Mouse (Mus musculus): ENCODE measurements at regions not wholly inside any gene's neighbourhood (a gene's known extent, or its start where the extent isn't known, plus 50 kb on each side); places are given as distances from the start of the nearest gene placed in this dataset.

DNA sequence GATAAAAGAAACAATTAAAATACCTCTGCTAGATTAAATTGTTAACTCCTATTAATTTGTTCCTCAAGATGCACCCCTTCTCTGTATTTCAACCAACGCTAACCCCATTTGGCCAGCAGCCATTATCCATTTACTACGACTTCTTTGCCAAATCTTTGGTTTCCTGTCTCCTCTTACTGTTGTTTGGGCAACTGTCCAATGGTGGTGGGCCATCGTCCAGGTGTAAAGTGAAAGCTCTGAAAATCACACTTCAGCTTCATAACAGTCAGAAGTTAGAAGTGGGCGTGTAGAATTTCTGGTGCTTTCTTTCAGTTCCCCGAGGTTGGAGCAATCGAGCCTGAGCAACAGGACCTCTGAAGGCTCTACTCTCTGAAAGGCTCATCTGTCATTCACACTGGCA, 66.8 kb upstream of the Zbtb20 start:
- peak; percentile 34 for DNase-seq (ENCODE audit: low read depth)

DNA sequence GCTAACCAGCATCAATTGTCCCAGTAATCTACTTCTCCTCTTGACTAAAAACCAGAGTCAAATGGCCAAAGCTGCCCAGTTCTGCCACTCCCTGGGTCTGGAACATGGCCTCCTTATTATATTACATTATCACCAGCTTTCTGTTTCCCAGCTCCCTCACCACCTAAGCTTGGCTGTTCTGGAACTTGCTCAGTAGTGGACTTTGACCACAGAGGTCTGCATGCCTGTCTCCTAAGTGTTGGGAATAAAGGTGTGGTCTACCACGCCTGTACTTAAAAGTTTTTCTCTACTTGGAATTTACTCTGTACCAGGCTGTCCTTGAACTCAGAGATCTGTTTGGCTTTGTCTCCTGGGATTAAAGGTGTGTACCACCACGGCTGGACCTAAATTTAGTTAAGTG, 68.1 kb upstream of the Zbtb20 start:
- no peak for DNase-seq (ENCODE audit: low read depth)

DNA sequence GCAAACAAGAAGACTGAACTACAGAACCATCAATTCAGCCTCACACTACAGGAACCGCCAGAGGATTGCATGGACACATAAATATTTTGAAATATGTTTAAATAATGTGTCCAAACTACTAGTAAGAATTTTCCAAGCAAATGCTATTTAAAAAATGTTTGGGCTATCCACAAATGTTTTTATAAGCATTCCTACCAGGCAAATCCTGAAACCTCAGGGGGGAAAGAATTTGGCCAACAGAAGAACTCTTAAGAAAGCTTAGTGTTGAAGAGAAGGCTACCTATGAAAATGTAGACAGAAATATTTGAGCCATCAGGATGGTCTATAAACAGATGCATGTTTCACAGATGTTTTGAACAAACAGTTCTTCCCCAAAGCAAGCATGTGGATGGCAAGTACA, 72.1 kb upstream of the Zbtb20 start:
- no peak for DNase-seq (ENCODE audit: low read depth)

DNA sequence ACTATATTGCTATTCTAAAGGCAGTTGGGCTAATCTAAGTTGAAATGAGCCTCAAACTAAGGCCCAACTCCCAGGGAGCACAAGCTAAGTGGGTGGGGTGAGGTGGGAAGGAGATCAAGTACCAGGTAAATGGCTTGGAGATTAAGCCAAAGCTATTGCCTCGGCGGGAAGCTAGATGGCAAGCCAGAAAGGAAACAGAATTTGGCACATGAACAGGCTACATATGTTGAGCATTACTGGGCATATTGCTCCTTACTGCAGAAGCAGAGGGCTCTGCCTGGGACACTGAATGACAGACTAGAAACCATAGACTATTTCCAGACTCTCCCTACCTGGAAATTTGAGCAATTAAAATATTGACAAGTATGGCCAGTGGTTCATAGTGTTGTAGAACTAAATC, 83.1 kb upstream of the Zbtb20 start:
- DNase-seq (ENCODE audit: low read depth): no peak

DNA sequence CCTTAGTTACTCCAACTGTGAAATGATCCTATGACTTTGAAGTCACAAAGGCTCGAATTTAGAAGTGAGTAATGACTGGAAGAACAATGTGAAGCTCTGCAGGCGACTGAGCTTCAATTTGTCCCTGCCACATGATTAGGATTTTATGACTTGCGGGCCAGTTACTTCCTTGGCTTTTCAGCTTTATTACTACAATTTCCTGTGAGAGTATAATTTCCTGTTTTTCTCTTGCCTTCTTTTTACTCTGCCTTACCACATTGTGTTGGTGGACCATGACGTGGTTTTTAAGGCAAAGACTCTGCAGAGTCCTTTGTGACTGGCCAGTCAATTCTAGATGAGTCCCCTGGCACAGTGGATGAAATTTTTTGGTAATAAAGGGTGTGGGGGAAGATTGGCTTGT, 91.0 kb upstream of the Zbtb20 start:
- DNase-seq (ENCODE audit: low read depth): peak; percentile 57

DNA sequence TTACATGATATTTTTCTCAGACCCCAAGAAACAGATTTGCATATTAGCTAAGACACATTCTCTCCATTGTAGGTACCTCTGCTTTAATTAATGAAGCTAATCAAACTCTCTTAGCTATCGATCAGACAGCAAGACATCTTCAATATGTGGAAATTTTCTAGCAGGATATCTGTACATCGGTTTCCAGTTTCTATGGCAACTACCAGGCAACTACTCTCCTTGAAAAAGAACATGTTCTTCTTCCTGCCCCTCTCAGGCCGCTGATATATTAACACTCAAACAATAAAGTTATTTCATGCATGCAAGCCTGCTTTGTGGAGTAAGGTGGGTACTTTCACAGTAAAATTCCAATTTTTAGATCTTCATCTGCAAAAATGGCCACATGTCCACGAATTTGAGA, 91.7 kb upstream of the Zbtb20 start:
- DNase-seq (ENCODE audit: low read depth): no peak

DNA sequence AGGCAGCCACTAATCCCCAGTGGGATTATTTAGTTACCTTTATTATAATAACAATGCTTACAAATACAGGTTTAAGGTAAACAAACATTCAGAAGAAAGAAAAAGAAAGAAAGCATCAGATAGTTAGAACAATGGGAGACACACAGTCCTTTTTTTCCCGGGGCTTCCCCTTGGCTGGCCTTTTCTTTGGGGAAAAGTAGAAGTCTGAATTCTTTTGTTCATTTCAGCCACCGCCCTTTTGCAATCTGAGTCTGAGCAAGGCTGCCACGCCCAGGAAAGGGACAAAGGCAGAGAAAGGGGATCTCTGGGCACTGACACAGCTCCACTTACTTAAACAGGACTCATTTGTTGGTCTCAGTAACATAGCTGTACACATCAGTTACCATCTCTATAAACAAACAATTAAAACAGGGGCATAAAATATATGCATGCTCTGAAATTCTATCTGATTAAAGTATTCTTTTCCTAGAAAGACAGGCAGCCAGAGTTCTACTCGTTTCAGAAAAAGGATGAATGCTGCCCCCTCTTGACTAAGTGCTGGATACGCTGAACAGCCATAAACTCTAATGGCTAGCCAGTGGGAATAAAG, 93.5 kb upstream of the Zbtb20 start:
- DNase-seq (ENCODE audit: low read depth): peak; percentile 70

DNA sequence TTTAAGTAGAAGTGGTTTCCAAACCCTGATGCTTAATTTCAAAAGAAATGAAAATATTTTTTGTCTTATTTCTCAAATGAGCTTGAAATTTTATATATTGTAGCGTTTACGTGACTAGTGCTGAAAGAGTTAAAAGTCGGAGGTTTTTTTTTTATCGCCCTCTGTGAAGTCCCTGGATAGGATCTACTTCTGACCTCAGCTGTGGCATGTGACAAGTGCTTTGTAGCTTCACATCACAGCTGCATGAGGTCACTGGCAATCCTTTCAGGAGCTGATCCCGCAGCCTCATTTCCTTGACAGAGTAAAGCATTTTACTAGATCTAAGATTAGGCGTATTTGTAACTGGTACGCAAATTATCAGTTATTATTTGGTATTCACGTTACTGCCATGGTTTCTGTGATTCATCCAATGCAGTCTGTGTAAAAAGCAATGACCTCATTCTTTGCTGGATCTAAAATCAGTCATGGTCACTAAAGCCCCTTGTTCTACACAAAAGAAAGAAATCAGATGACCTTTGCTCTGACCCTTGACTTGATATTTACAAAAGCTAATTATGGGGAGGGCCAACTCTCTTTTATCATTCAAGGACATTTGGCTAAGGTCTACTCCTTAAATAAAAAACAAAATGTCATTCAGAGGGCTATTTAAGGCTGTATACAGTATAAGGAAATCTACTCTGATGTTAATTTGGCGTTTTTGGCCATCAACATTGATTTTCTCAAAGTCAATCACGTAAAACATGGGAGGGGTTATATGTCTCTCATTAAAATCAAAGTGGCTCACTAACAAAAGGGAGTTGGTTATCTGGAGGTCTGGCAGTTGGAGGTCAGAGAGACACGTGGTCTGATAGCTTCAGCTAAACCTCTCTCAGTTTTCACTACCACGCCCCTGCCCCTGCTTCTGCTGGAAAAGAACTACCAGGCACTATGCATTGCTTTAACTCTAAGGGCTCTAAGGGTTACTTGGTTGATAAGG, 94.3 kb upstream of the Zbtb20 start:
- DNase-seq (ENCODE audit: low read depth): peak; percentile 8

DNA sequence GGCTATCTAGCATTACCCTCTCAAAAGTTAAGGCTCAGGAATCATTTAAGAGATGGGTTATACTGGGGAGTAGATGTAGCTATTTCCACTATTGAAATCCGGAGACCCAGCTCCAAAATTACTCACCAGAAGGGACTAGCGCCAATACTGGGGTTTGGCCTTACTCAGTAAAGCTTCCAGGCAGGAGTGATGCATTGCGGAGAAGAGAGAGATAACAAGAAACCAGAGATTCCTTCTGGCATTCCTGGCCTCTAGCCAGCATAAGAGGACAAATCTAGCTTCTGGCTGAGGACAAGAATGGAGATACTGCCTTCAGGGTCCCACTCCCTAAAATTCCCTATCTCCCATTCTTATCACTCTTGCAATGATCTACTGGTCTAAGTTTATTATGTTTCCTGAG, 95.7 kb upstream of the Zbtb20 start:
- no peak for DNase-seq (ENCODE audit: low read depth)

DNA sequence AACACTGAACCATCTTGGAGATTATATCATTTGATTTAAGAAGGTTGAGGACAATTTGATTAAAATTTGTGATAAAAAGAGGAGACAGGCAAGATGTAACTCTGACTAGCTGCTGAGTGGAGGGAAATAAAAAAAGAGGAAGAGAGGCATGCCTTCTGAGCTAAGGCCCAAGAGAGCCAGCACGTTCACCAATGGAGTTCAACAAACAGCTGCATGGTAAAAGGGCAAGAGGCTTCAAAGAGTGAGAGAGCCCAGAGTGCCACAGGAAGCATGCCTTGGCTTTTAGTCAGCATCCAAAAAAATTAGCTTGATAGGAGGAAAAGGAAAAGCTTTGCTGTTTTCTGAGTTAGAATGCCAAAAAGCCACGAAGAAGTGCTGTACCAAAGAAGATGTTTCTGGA, 103.0 kb upstream of the Zbtb20 start:
- DNase-seq (ENCODE audit: low read depth): no peak

DNA sequence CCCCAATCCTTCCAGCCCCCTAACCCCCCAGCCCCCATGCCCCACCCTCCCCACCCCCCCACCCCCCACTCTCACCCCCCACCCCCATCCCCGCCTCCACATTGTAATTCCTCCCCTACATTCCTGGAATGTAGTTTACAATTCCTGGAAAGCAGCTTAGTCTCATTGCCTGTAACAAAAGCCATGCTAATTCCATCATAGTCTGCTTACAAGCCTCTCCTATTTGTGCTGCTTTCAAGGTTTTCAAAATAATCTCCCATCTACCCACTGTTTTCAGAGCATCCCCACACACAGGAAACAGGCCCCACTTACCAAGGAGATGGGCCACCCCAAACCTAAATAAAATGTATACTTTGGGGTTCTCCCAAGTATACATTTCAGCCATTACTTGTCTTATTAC, 105.5 kb upstream of the Zbtb20 start:
- no peak for DNase-seq (ENCODE audit: low read depth)

DNA sequence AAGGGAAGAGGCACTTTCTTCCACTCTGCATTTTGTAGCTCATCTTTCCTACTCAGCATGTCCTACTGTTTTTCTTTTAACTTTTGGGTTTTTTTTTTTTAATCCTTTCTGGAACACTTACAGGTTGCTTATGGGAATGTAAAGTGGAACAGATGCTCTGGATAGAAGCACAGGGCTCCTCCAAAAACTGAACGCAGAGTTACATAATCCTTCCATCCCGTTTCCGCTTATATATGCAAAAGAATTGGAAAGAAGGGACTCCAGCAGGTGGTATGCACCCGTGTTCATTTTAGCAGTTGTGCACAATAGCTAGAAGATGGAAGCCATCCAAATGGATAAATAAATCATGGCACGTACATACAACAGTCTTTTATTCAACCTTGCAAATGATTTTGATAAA, 127.0 kb upstream of the Zbtb20 start:
- no peak for DNase-seq (ENCODE audit: low read depth)

DNA sequence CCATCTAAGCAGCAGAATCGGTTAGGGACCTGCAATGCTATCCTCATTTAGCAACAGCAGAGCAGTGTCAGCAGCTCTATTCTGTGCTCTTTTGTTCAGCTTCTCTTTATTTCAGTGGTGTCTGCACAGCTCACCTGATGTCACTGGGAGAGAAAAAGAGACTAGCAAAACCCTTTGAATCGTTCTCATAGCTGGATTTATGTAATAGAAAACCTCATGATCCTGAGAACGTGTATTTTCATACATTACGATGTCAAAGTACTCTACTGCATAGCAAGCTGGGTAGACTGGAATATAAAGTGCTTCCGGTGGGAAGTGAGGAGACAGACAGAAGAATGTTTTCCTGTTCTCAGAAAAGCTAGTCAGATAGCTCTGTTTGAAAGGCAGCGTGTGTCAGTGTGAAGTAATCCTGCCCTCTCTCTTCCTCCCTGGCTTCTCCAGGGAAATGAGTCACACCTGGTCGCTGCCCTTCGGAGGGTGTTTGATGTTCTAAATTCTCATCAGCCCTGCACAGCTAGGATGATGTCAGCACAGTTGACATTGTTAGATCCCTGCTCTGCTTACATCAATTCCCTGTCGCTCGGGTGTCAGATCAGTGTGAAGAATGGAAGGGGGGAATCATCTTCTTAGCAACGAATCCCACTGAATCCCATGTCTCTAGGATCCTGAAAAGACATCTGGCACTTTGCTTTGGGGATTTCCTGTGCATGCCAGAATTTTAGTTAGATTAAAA, 129.6 kb upstream of the Zbtb20 start:
- DNase-seq (ENCODE audit: low read depth): peak; percentile 11

DNA sequence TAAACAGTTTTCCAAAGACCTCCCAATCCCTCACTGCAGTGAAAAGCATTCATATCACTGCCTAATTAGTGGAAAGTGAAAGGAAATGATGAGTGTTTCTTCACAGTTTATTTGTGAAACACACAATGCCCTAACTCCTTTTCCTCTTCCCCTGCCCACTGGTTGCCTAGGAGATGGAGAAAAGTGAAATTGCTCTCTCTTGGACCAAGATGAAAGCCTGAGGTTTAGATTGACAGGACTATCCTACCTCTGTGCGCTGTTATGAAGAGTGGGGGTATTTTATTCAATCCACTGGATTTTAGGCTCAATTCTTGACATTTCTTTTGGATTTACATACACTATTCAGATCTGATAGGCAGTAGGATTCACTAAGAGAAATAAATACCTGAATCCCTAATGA, 132.1 kb upstream of the Zbtb20 start:
- no peak for DNase-seq (ENCODE audit: low read depth)

DNA sequence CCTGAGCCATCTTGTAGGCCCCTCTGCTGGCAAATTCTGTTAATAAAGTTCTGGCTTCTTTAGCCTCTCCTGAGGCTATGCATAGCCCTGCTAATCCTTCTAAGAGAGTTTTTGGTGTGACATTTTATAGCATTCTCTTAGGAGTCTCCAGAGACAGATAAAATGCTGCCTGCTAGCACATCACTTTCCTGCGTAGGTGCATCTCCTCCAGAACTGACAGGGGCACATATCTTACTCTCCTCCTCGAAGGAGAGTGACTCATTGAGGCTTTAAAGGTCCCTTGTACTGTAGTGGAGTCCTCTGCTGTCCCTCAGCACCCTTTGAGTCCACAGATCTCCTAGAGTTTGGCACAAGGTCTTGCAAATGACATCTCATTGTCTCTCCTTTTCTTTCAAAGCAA, 132.6 kb upstream of the Zbtb20 start:
- DNase-seq (ENCODE audit: low read depth): no peak

DNA sequence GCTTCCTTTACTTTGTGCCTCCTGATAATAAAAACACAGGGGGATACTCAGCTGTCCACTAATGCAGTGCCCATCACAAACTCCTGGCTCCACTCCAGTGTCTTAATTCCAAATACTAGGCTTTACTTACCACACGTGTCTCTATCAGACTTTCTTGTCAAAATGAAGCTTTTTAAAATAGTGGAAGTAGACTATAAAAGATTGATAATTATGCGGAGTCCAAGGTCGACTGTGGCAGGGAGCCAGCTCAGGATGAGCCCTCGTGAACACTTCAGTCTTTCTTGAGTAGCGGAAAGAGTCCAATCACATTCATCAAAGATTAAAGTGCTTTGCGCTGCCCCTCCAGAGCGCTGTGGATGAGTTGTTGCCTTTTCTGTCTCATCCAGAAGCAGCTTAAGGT, 147.9 kb upstream of the Zbtb20 start:
- no peak for DNase-seq (ENCODE audit: low read depth)

DNA sequence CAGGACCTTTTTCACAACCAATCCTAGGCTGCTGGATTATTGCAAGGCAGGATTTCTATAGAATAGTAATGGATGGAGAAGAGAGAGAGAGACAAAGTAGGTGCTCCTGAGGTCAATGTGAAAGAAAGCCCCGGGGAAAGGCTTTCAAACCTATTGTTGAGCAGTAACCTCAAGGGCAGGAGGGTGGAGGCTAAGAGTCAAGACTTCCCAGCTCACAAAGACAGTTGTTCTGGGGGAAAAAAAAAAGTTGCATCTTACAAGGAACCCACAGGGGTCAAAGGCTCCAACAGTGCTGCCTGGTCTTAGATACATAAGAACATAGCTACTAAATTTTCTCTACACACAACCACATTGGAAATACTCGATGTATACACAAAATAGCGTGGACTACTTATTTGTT, 155.8 kb upstream of the Zbtb20 start:
- no peak for DNase-seq (ENCODE audit: low read depth)

DNA sequence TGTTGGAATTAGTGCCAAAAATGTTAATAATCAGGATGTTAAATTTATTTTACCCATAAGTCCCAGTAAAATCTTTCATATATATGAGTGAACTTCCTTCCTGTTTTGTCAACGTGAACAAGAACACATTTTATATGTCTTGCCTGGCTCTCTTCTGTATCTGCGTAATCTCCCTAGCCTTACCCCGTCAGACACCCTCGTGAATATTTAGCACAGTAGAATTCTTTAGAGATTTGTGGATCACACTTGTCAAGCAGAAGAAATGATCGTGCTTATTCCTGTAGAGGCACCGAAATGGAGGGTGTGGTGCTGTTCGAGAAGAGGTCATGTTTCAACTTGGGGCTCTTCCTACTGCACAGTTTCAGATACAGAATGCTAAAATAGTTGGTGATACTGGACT, 157.2 kb upstream of the Zbtb20 start:
- no peak for DNase-seq (ENCODE audit: low read depth)

DNA sequence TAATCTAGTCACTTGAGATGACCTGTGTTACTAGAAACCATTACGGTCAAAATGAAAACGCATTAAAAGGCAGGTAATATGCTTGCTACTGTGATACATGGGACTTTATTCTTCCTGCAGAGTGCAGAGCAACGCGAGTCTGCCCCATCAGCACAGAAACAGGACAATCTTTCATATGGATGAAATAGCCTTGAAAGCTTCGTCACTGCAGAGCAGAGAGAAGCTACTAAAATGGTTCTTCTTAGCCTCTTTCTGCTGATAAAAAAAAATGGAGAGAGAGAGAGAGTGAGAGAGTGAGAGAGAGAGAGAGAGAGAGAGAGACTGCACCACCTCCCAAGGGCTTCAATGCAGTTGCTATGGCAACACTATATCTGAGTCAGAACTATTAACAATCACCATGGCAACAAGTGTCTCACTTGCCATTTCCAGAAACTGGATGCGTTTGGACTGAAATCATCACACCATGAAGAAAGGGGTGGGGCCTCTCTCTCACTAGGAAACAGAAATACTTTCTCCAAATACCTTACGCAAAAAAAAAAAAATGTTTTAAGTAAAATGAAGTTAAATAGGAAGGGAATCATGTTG, 157.8 kb upstream of the Zbtb20 start:
- DNase-seq (ENCODE audit: low read depth): no peak

DNA sequence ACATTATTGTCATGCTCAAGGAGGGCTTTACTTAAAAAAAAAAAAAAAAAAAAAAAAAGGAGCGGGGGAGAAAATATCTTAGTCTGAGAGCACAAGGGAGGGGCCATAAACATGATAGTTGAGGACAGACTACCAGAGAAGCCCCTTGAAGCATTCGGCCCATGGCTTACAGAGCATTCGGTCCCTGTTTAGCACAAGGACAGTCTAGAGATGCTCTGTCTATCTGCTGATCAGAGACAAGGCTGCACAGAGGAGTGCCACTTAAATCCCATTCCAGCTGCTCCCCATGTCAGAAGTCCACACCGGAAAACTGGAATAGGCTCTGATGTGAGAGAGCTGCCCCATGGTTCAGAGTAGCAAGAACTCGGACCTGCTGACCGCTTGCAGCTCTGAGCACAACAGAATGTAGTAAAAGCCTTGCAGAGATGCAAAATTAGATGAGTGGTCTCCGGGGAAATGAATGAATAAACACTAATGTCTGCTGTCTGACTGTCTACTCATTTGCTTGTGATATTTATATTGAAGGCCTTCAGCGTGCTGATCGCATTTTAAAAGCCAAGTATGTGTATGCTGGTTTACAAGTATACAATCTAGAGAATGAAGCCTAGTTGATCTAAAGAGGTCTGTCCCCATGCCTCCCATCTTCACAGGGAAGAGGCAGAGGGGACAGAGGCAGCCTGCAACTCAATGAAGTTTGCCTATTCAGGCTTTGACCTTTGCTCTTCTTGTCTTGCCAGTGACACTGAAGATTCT, 158.4 kb upstream of the Zbtb20 start:
- no peak for DNase-seq (ENCODE audit: low read depth)

DNA sequence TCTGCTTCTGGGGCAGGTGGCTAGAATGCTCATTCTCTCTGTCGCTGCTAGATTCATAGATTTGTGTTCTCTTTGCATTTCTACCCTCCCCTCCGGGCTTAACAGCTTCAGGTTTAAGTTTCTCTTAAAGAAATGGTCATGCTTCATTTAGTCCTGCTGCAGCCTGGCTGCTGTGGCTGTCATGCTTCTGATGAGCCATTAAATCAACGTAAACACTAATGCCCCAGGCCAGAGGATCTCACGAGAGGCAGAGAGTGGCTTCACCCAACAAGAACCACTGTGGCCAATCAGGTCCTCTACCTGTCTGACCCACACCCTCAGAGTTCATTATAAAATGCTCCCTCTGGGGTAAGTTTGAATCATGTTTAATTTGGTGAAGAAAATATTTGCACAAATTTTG, 173.0 kb upstream of the Zbtb20 start:
- no peak for DNase-seq (ENCODE audit: low read depth)

DNA sequence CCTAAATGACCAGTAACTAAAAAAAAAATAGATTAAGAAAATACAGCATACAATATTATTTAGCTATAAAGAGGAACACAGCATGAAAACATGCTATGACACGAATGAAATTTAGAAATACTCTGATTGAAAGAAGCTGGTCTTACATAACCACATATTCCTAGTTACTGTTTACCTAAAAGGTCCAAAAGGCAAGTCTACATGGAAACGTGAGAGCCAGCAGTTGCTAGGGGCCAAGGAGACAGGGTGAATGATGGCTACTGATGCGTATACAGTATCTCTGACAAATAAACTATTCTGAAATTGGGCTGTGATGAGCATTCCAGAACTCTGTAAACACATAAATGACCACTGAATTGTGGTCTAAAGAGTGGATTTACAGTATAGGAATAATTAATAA, 194.5 kb upstream of the Zbtb20 start:
- DNase-seq (ENCODE audit: low read depth): no peak
